20 mouse cellular contexts compared by ENCODE assay signal in the genomic region with DNA sequence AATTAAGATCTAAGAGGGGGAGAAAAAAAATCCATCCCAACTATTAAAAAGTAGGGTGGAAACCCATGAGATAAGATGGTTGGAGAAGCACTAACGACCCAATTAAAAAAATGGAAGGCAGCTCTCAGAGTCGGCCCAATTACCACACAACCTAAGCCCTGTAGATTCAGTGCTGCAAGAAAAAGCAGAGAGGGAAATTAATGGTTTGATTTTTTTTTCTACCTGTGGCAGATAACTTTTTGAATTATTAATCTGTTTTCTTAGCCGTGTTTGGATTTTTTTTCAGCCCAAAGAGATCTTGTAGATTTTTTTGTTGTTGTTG.
A peak's percentile ranks its signal among the peaks of the same experiment; 100 is the strongest.
DNase-seq lines count a peak whose midpoint lies in the region; ATAC-seq lines count a peak whose summit lies in the region.
"Had no signal": no experiment of that assay in that cellular context is flagged by ENCODE, and none has a peak within 500 bp of the region (broad histone marks: within the 10 kb centered on the region; RNA-seq: fewer than 3 reads in every experiment).

No protein-coding gene starts in this region.

- H3K4me3 ChIP-seq in midbrain, embryonic 15.5 days = no peak overlapping the region
- no peak overlapping the region for H3K4me3 ChIP-seq in midbrain, embryonic 11.5 days (ENCODE audit: low read depth, low read length)
- H3K4me3 ChIP-seq in forebrain, embryonic 12.5 days (replicated peaks) = no peak overlapping the region
- no peak overlapping the region for H3K4me3 ChIP-seq in forebrain, embryonic 14.5 days (ENCODE audit: low read depth, low read length)
- H3K4me3 ChIP-seq: embryonic facial prominence, embryonic 13.5 days; heart, embryonic 10.5 days; hindbrain, embryonic 13.5 days; intestine, embryonic 15.5 days had no signal

- H3K4me1 ChIP-seq in midbrain, embryonic 15.5 days = peaks cover 7% of the 10 kb centered on the region
- peaks cover 4% of the 10 kb centered on the region; the same call in 1 of the 2 replicates for H3K4me1 ChIP-seq in midbrain, embryonic 11.5 days (ENCODE audit: control insufficient read depth, insufficient read depth, low read length)
- H3K4me1 ChIP-seq in forebrain, embryonic 12.5 days = peaks cover 19% of the 10 kb centered on the region
- peaks cover 9% of the 10 kb centered on the region for H3K4me1 ChIP-seq in forebrain, embryonic 14.5 days (ENCODE audit: control insufficient read depth, insufficient read depth, low read length)
- H3K4me1 ChIP-seq: heart, embryonic 10.5 days; hindbrain, embryonic 13.5 days; intestine, embryonic 15.5 days had no signal

- peak; percentile 50; the same call in 1 of the 2 replicates for ATAC-seq in midbrain, embryonic 15.5 days (replicated peaks)
- ATAC-seq in midbrain, embryonic 11.5 days (ENCODE audit: low FRiP score) = no peak
- ATAC-seq in forebrain, embryonic 12.5 days (ENCODE audit: low FRiP score) = peak; percentile 59; the same call in 1 of the 2 replicates
- ATAC-seq in forebrain, embryonic 14.5 days = peak; percentile 77
- ATAC-seq: CD4-positive, CD25-positive, alpha-beta regulatory T cell, adult 4 months; intestine, embryonic 15.5 days had no signal

- no peaks in the 10 kb centered on the region for H3K27me3 ChIP-seq in midbrain, embryonic 15.5 days (replicated peaks)
- H3K27me3 ChIP-seq in midbrain, embryonic 11.5 days (ENCODE audit: control insufficient read depth, insufficient read depth, low read length) = no peaks in the 10 kb centered on the region
- no peaks in the 10 kb centered on the region for H3K27me3 ChIP-seq in forebrain, embryonic 12.5 days
- H3K27me3 ChIP-seq in forebrain, embryonic 14.5 days (replicated peaks; ENCODE audit: control insufficient read depth, insufficient read depth, low read length) = no peaks in the 10 kb centered on the region
- H3K27me3 ChIP-seq: embryonic facial prominence, embryonic 13.5 days; hindbrain, embryonic 13.5 days; intestine, embryonic 15.5 days had no signal

- DNase-seq in midbrain, embryonic 11.5 days (ENCODE audit: low spot score, missing footprints) = no peak
- no peak for DNase-seq in forebrain, embryonic 14.5 days (ENCODE audit: low spot score)
- no peak for DNase-seq in layer of hippocampus, adult 9-11 months
- no peak for DNase-seq in right cerebral cortex, postnatal 36 days (ENCODE audit: low spot score in 2 of 2)
- DNase-seq: adrenal gland, adult 8-10 months; cerebellum, adult 11 months; cerebellum, adult 8-10 months; cerebellum, postnatal 14 days; gastrocnemius, postnatal 10 days; heart, adult 18-20 months; heart, postnatal 10 days; heart, postnatal 4 days had no signal

- H3K36me3 ChIP-seq in midbrain, embryonic 15.5 days (replicated peaks) = no peaks in the 10 kb centered on the region
- no peaks in the 10 kb centered on the region for H3K36me3 ChIP-seq in midbrain, embryonic 11.5 days (ENCODE audit: control insufficient read depth, insufficient read depth, low read length)
- no peaks in the 10 kb centered on the region for H3K36me3 ChIP-seq in forebrain, embryonic 12.5 days (replicated peaks)
- H3K36me3 ChIP-seq in forebrain, embryonic 14.5 days (ENCODE audit: control insufficient read depth, insufficient read depth, low read length) = no peaks in the 10 kb centered on the region
- H3K36me3 ChIP-seq: embryonic facial prominence, embryonic 13.5 days; G1E; heart, embryonic 10.5 days; hindbrain, embryonic 13.5 days; intestine, embryonic 15.5 days had no signal

- 50% methylated on average over 3 of the region's 3 CpGs for WGBS in midbrain, embryonic 15.5 days
- 82% methylated on average over 3 of the region's 3 CpGs for WGBS in midbrain, embryonic 11.5 days
- 27% methylated on average over 3 of the region's 3 CpGs for WGBS in forebrain, embryonic 12.5 days
- 7% methylated on average over 3 of the region's 3 CpGs for WGBS in forebrain, embryonic 14.5 days

- H3K4me2 ChIP-seq in midbrain, embryonic 15.5 days = no peak overlapping the region
- no peak overlapping the region for H3K4me2 ChIP-seq in midbrain, embryonic 11.5 days
- H3K4me2 ChIP-seq in forebrain, embryonic 12.5 days = no peak overlapping the region
- peak overlapping the region; percentile 14; the same call in 1 of the 2 replicates for H3K4me2 ChIP-seq in forebrain, embryonic 14.5 days (ENCODE audit: low read length)
- H3K4me2 ChIP-seq: embryonic facial prominence, embryonic 13.5 days; hindbrain, embryonic 13.5 days; intestine, embryonic 15.5 days had no signal

- H3K27ac ChIP-seq in midbrain, embryonic 15.5 days = no peak overlapping the region
- no peak overlapping the region for H3K27ac ChIP-seq in midbrain, embryonic 11.5 days (ENCODE audit: low read depth, low read length)
- peak overlapping the region; percentile 90 for H3K27ac ChIP-seq in forebrain, embryonic 12.5 days
- H3K27ac ChIP-seq in forebrain, embryonic 14.5 days (ENCODE audit: low read depth, low read length) = peak overlapping the region; percentile 72
- H3K27ac ChIP-seq: embryonic facial prominence, embryonic 13.5 days; heart, embryonic 10.5 days; hindbrain, embryonic 13.5 days; intestine, embryonic 15.5 days had no signal

- H3K9ac ChIP-seq in midbrain, embryonic 15.5 days = no peak overlapping the region
- no peak overlapping the region for H3K9ac ChIP-seq in midbrain, embryonic 11.5 days (ENCODE audit: low read length)
- H3K9ac ChIP-seq in forebrain, embryonic 12.5 days = no peak overlapping the region
- H3K9ac ChIP-seq in forebrain, embryonic 14.5 days (ENCODE audit: low read length) = no peak overlapping the region
- H3K9ac ChIP-seq: embryonic facial prominence, embryonic 13.5 days; hindbrain, embryonic 13.5 days; intestine, embryonic 15.5 days had no signal

- H3K9me3 ChIP-seq in midbrain, embryonic 15.5 days = no peaks in the 10 kb centered on the region
- H3K9me3 ChIP-seq in midbrain, embryonic 11.5 days (ENCODE audit: control insufficient read depth, low read length) = no peaks in the 10 kb centered on the region
- H3K9me3 ChIP-seq in forebrain, embryonic 12.5 days = no peaks in the 10 kb centered on the region
- H3K9me3 ChIP-seq in forebrain, embryonic 14.5 days (replicated peaks; ENCODE audit: control insufficient read depth, low read length) = no peaks in the 10 kb centered on the region
- H3K9me3 ChIP-seq: embryonic facial prominence, embryonic 13.5 days; heart, embryonic 10.5 days; hindbrain, embryonic 13.5 days; intestine, embryonic 15.5 days had no signal

Comparison
In these comparisons a context has a peak if more than half of its experiments do, and no peak if none do; other contexts are left out.
1. H3K27ac ChIP-seq: peak in forebrain, embryonic 12.5 days (single experiment) and forebrain, embryonic 14.5 days (single experiment); none in midbrain, embryonic 15.5 days (single experiment) and midbrain, embryonic 11.5 days (single experiment).